Mouse (Mus musculus): ENCODE data around the gene Fbxo4. TPM values are rescaled to one million over a fixed set of nuclear protein-coding genes. Genes with fewer than 3 reads are reported as not detected.

Gene Fbxo4
- polyA plus RNA-seq (2014; fragmentation: Nextera tagmentation; extraction: Ambion mirVana): 13.8 and 15.2 TPM in 2 replicates

GRCm38 (mm10) chr15:3979061-3979848, at the start of gene Fbxo4:
Gene Fbxo4 (minus strand): TSS chr15:3979573.
- H3K4me3 ChIP-seq (ENCODE audit: control insufficient read depth in 1 of 2, insufficient read depth in 1 of 2, low read depth in 1 of 2, low read length in 2 of 2): peak within 1 kb of the TSS; percentile 63 to 68
- peaks cover 0 to 7% of the 10 kb centered on the region in 2 experiments; a peak in 1 of 4 replicates for H3K4me1 ChIP-seq (ENCODE audit: control insufficient read depth in 2 of 2, insufficient read depth in 2 of 2, low read length in 2 of 2)
- peak within 1 kb of the TSS; percentile 95 to 98 for H3K27ac ChIP-seq (replicated peaks in 1 of 2; ENCODE audit: control insufficient read depth in 1 of 2, insufficient read depth in 1 of 2, low read depth in 2 of 2, low read length in 2 of 2)
- H3K27me3 ChIP-seq (ENCODE audit: control insufficient read depth, insufficient read depth, low read length): no peaks in the 10 kb centered on the region
- H3K9ac ChIP-seq (ENCODE audit: low read length): peak within 1 kb of the TSS; percentile 89
- H3K36me3 ChIP-seq (ENCODE audit: control insufficient read depth, insufficient read depth, low read length): peaks cover 37% of the 10 kb centered on the region
- H3K4me2 ChIP-seq (ENCODE audit: low read length): peak within 1 kb of the TSS; percentile 68
- H3K9me3 ChIP-seq (ENCODE audit: control insufficient read depth, low read length): no peaks in the 10 kb centered on the region
- WGBS: under 1% methylated on average over 61 of the region's 61 CpGs
- ATAC-seq (ENCODE audit: insufficient number of reproducible peaks, insufficient read depth, low FRiP score, low read depth): peak; percentile 94

- ATAC-seq (ENCODE audit: insufficient number of reproducible peaks, insufficient read depth, low FRiP score, low read depth): no peak
- Histone ChIP-seq H3K9ac (ENCODE audit: low read length) (no peak overlapping the region), H3K27me3 (ENCODE audit: control insufficient read depth, insufficient read depth, low read length) (no peaks in the 10 kb centered on the region), H3K4me3 (ENCODE audit: control insufficient read depth in 1 of 2, insufficient read depth in 1 of 2, low read depth in 1 of 2, low read length in 2 of 2) (no peak overlapping the region), H3K4me2 (ENCODE audit: low read length) (no peak overlapping the region), H3K4me1 (ENCODE audit: control insufficient read depth in 2 of 2, insufficient read depth in 2 of 2, low read length in 2 of 2) (peaks cover 19 to 40% of the 10 kb centered on the region in 2 experiments), H3K9me3 (ENCODE audit: control insufficient read depth, low read length) (no peaks in the 10 kb centered on the region), H3K27ac (replicated peaks in 1 of 2; ENCODE audit: control insufficient read depth in 1 of 2, insufficient read depth in 1 of 2, low read depth in 2 of 2, low read length in 2 of 2) (no peak overlapping the region), H3K36me3 (ENCODE audit: control insufficient read depth, insufficient read depth, low read length) (no peaks in the 10 kb centered on the region)
Observed at GRCm38 (mm10) chr15:4028960-4029359, 49.6 kb upstream of the Fbxo4 start.

- H3K4me3 ChIP-seq (ENCODE audit: control insufficient read depth in 1 of 2, insufficient read depth in 1 of 2, low read depth in 1 of 2, low read length in 2 of 2): peak overlapping the region in 1 of 2 experiments; percentile 77; a peak in 2 of 4 replicates
- 79% methylated on average over 6 of the region's 6 CpGs for WGBS
- ATAC-seq (ENCODE audit: insufficient number of reproducible peaks, insufficient read depth, low FRiP score, low read depth): no peak
- H3K27ac ChIP-seq (replicated peaks in 1 of 2; ENCODE audit: control insufficient read depth in 1 of 2, insufficient read depth in 1 of 2, low read depth in 2 of 2, low read length in 2 of 2): peak overlapping the region in 1 of 2 experiments; percentile 99; a peak in 2 of 4 replicates
- H3K9me3 ChIP-seq (ENCODE audit: control insufficient read depth, low read length): no peaks in the 10 kb centered on the region
- H3K27me3 ChIP-seq (ENCODE audit: control insufficient read depth, insufficient read depth, low read length): no peaks in the 10 kb centered on the region
- peaks cover 19 to 33% of the 10 kb centered on the region in 2 experiments for H3K4me1 ChIP-seq (ENCODE audit: control insufficient read depth in 2 of 2, insufficient read depth in 2 of 2, low read length in 2 of 2)
- peak overlapping the region; percentile 90; the same call in 1 of the 2 replicates for H3K9ac ChIP-seq (ENCODE audit: low read length)
- no peaks in the 10 kb centered on the region for H3K36me3 ChIP-seq (ENCODE audit: control insufficient read depth, insufficient read depth, low read length)
- H3K4me2 ChIP-seq (ENCODE audit: low read length): peak overlapping the region; percentile 82
Observed at GRCm38 (mm10) chr15:4028411-4028700, 49.0 kb upstream of the Fbxo4 start.

GRCm38 (mm10) chr15:4027671-4028410, 48.5 kb upstream of the Fbxo4 start:
- no peaks in the 10 kb centered on the region for H3K36me3 ChIP-seq (ENCODE audit: control insufficient read depth, insufficient read depth, low read length)
- H3K4me1 ChIP-seq (ENCODE audit: control insufficient read depth in 2 of 2, insufficient read depth in 2 of 2, low read length in 2 of 2): peaks cover 15 to 28% of the 10 kb centered on the region in 2 experiments
- H3K9ac ChIP-seq (ENCODE audit: low read length): peak overlapping the region; percentile 90
- H3K4me3 ChIP-seq (ENCODE audit: control insufficient read depth in 1 of 2, insufficient read depth in 1 of 2, low read depth in 1 of 2, low read length in 2 of 2): peak overlapping the region; percentile 77 to 90
- no peaks in the 10 kb centered on the region for H3K27me3 ChIP-seq (ENCODE audit: control insufficient read depth, insufficient read depth, low read length)
- H3K9me3 ChIP-seq (ENCODE audit: control insufficient read depth, low read length): no peaks in the 10 kb centered on the region
- WGBS: 8% methylated on average over 6 of the region's 6 CpGs
- peak overlapping the region; percentile 82 for H3K4me2 ChIP-seq (ENCODE audit: low read length)
- ATAC-seq (ENCODE audit: insufficient number of reproducible peaks, insufficient read depth, low FRiP score, low read depth): no peak
- peak overlapping the region; percentile 98 to 99 for H3K27ac ChIP-seq (replicated peaks in 1 of 2; ENCODE audit: control insufficient read depth in 1 of 2, insufficient read depth in 1 of 2, low read depth in 2 of 2, low read length in 2 of 2)

GRCm38 (mm10) chr15:4026831-4027584, 47.6 kb upstream of the Fbxo4 start:
- Histone ChIP-seq H3K27ac (replicated peaks in 1 of 2; ENCODE audit: control insufficient read depth in 1 of 2, insufficient read depth in 1 of 2, low read depth in 2 of 2, low read length in 2 of 2) (peak overlapping the region; percentile 98 to 99), H3K27me3 (ENCODE audit: control insufficient read depth, insufficient read depth, low read length) (no peaks in the 10 kb centered on the region), H3K9me3 (ENCODE audit: control insufficient read depth, low read length) (no peaks in the 10 kb centered on the region), H3K36me3 (ENCODE audit: control insufficient read depth, insufficient read depth, low read length) (no peaks in the 10 kb centered on the region), H3K9ac (ENCODE audit: low read length) (peak overlapping the region; percentile 90), H3K4me3 (ENCODE audit: control insufficient read depth in 1 of 2, insufficient read depth in 1 of 2, low read depth in 1 of 2, low read length in 2 of 2) (peak overlapping the region; percentile 77 to 90), H3K4me1 (ENCODE audit: control insufficient read depth in 2 of 2, insufficient read depth in 2 of 2, low read length in 2 of 2) (peaks cover 15 to 20% of the 10 kb centered on the region in 2 experiments), H3K4me2 (ENCODE audit: low read length) (peak overlapping the region; percentile 82)
- peak; percentile 86 for ATAC-seq (ENCODE audit: insufficient number of reproducible peaks, insufficient read depth, low FRiP score, low read depth)
- WGBS: under 1% methylated on average over 63 of the region's 65 CpGs

GRCm38 (mm10) chr15:4026231-4026773, 46.9 kb upstream of the Fbxo4 start, which contains the start of gene Oxct1:
Gene Oxct1 (plus strand): TSS chr15:4026383.
- no peaks in the 10 kb centered on the region for H3K36me3 ChIP-seq (ENCODE audit: control insufficient read depth, insufficient read depth, low read length)
- peak within 1 kb of the TSS; percentile 82 for H3K4me2 ChIP-seq (ENCODE audit: low read length)
- no peaks in the 10 kb centered on the region for H3K9me3 ChIP-seq (ENCODE audit: control insufficient read depth, low read length)
- peak within 1 kb of the TSS; percentile 77 to 90 for H3K4me3 ChIP-seq (ENCODE audit: control insufficient read depth in 1 of 2, insufficient read depth in 1 of 2, low read depth in 1 of 2, low read length in 2 of 2)
- H3K27ac ChIP-seq (replicated peaks in 1 of 2; ENCODE audit: control insufficient read depth in 1 of 2, insufficient read depth in 1 of 2, low read depth in 2 of 2, low read length in 2 of 2): peak within 1 kb of the TSS; percentile 98 to 99
- peak; percentile 89 for ATAC-seq (ENCODE audit: insufficient number of reproducible peaks, insufficient read depth, low FRiP score, low read depth)
- under 1% methylated on average over 45 of the region's 45 CpGs for WGBS
- no peaks in the 10 kb centered on the region for H3K27me3 ChIP-seq (ENCODE audit: control insufficient read depth, insufficient read depth, low read length)
- H3K9ac ChIP-seq (ENCODE audit: low read length): peak within 1 kb of the TSS; percentile 90
- H3K4me1 ChIP-seq (ENCODE audit: control insufficient read depth in 2 of 2, insufficient read depth in 2 of 2, low read length in 2 of 2): peaks cover 13 to 14% of the 10 kb centered on the region in 2 experiments

- Histone ChIP-seq H3K4me1 (ENCODE audit: control insufficient read depth in 2 of 2, insufficient read depth in 2 of 2, low read length in 2 of 2) (peaks cover 11 to 13% of the 10 kb centered on the region in 2 experiments), H3K4me2 (ENCODE audit: low read length) (peak overlapping the region; percentile 82), H3K36me3 (ENCODE audit: control insufficient read depth, insufficient read depth, low read length) (no peaks in the 10 kb centered on the region), H3K4me3 (ENCODE audit: control insufficient read depth in 1 of 2, insufficient read depth in 1 of 2, low read depth in 1 of 2, low read length in 2 of 2) (peak overlapping the region in 1 of 2 experiments; percentile 77; a peak in 2 of 4 replicates), H3K9ac (ENCODE audit: low read length) (peak overlapping the region; percentile 90; the same call in 1 of the 2 replicates), H3K9me3 (ENCODE audit: control insufficient read depth, low read length) (no peaks in the 10 kb centered on the region), H3K27ac (replicated peaks in 1 of 2; ENCODE audit: control insufficient read depth in 1 of 2, insufficient read depth in 1 of 2, low read depth in 2 of 2, low read length in 2 of 2) (peak overlapping the region; percentile 98 to 99), H3K27me3 (ENCODE audit: control insufficient read depth, insufficient read depth, low read length) (no peaks in the 10 kb centered on the region)
- WGBS: 35% methylated on average over 11 of the region's 11 CpGs
- no peak for ATAC-seq (ENCODE audit: insufficient number of reproducible peaks, insufficient read depth, low FRiP score, low read depth)
Observed at GRCm38 (mm10) chr15:4025508-4025904, 46.1 kb upstream of the Fbxo4 start.
